Mouse (Mus musculus) spleen, adult 2 months (tissue): Measurements from ENCODE around the gene Spsb1.

Experiments used
- CTCF ChIP-seq: fragments of 200-500 bp; IDR thresholded peaks from 2 replicates; pipeline ENCODE4 v1.5.1; 2011; ENCODE audit warnings: mild to moderate bottlenecking, inconsistent platforms; ENCODE audit not compliant: insufficient read depth, insufficient read length, insufficient replicate concordance; ENCODE audit errors: extremely low read depth
- POLR2A ChIP-seq: fragments of 200-500 bp; IDR thresholded peaks from 2 replicates; pipeline ENCODE4 v1.6.1; 2011; ENCODE audit warnings: low read depth, low read length, inconsistent platforms

- TF ChIP-seq POLR2A (no peak), CTCF (no peak)
Observed at GRCm38 (mm10) chr4:149988301-149988700, 33.5 kb upstream of the Spsb1 start.
